ENCODE assay signal across 13 mouse cellular contexts in genomic region chr17:87737144-87737543, GRCm38 (mm10).
"Had no signal": no experiment of that assay in that cellular context is flagged by ENCODE, and none has a peak within 500 bp of the region (broad histone marks: within the 10 kb centered on the region; RNA-seq: fewer than 3 reads in every experiment).

No protein-coding gene starts in this region.

- H3K27ac ChIP-seq: left cerebral cortex, adult 2 months; limb, embryonic 15.5 days; liver, embryonic 12.5 days; lung, embryonic 15.5 days; neural tube, embryonic 15.5 days had no signal

- H3K27me3 ChIP-seq: limb, embryonic 15.5 days; lung, embryonic 15.5 days; neural tube, embryonic 15.5 days had no signal

- H3K4me2 ChIP-seq: limb, embryonic 15.5 days; liver, embryonic 12.5 days; lung, embryonic 15.5 days; neural tube, embryonic 15.5 days had no signal

- H3K4me3 ChIP-seq: left cerebral cortex, adult 2 months; limb, embryonic 15.5 days; liver, embryonic 12.5 days; lung, embryonic 15.5 days; myocyte; neural tube, embryonic 15.5 days had no signal

- H3K4me1 ChIP-seq: liver, embryonic 12.5 days; lung, embryonic 15.5 days; neural tube, embryonic 15.5 days had no signal

- DNase-seq: kidney, postnatal 10 days; kidney, postnatal 4 days; midbrain, embryonic 14.5 days; right cerebral cortex, postnatal 4 days; spleen, adult 18-20 months; thymus, adult 18-20 months; thymus, postnatal 14 days had no signal

- H3K9me3 ChIP-seq: limb, embryonic 15.5 days; liver, embryonic 12.5 days; lung, embryonic 15.5 days; neural tube, embryonic 15.5 days had no signal

- ATAC-seq: liver, embryonic 12.5 days had no signal

- H3K9ac ChIP-seq: limb, embryonic 15.5 days; liver, embryonic 12.5 days; lung, embryonic 15.5 days; neural tube, embryonic 15.5 days had no signal

- H3K36me3 ChIP-seq: limb, embryonic 15.5 days; liver, embryonic 12.5 days; lung, embryonic 15.5 days; neural tube, embryonic 15.5 days had no signal
